Mouse (Mus musculus) mouse embryonic stem cell (cell line): ENCODE measurements around the gene Phf3.
"Not testable (repeated sequence)": the region's sequence is repeated elsewhere in the genome, so short reads cannot be mapped to it uniquely, and the experiment has no call there.

Experiments used
- in situ Hi-C, 2 experiments: fragments of 300-500 bp; cut with MboI; formaldehyde crosslinking; loops; 1 replicate in 1 of 2; 3 replicates in 1 of 2; pipeline ENCODE4 v1.14.3; 2019 to 2020; ENCODE audit warnings: low sequenced_read_pairs in 2 of 2, low pct_unique_long_range_greater_than_20kb in 1 of 2, mixed read lengths in 1 of 2; ENCODE audit not compliant: unreplicated experiment in 1 of 2

Phf3 gene

GRCm38 (mm10) chr1:30873541-30874260 is at the start of gene Phf3:
TSS of gene Phf3 (minus strand) at chr1:30873921.
- in situ Hi-C loops: no loop called here

GRCm38 (mm10) chr1:30922237-30922636 is 48.5 kb upstream of the Phf3 start:
- in situ Hi-C loops: no loop called here

- in situ Hi-C loops: no loop called here
These were observed 47.5 kb upstream of the Phf3 start for GRCm38 (mm10) chr1:30921252-30921651.

GRCm38 (mm10) chr1:30920620-30921177 is 47.0 kb upstream of the Phf3 start:
- in situ Hi-C loops: no loop called here

GRCm38 (mm10) chr1:30910172-30910571 is 36.5 kb upstream of the Phf3 start:
- in situ Hi-C loops: no loop called here

DNA sequence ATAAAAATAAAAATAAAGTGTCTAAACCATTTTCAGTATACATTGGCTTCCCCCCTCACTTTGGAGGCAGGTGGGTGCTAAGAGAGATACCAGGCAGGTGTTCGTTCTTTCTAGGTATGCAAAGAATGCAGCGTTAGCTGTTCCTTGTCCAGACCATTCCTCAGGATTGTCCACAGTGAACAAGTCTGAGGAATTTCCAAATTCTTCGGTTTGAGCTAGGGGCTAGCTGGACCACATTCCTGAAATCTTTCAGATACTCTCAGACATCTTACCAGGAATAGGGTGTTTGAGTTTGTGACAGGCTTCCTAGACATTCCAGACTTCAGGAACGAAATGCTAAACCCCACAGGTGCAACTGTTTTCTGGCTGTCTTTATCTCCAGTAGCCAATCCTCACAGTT is 35.1 kb upstream of the Phf3 start:
- in situ Hi-C loops: no loop called here

DNA sequence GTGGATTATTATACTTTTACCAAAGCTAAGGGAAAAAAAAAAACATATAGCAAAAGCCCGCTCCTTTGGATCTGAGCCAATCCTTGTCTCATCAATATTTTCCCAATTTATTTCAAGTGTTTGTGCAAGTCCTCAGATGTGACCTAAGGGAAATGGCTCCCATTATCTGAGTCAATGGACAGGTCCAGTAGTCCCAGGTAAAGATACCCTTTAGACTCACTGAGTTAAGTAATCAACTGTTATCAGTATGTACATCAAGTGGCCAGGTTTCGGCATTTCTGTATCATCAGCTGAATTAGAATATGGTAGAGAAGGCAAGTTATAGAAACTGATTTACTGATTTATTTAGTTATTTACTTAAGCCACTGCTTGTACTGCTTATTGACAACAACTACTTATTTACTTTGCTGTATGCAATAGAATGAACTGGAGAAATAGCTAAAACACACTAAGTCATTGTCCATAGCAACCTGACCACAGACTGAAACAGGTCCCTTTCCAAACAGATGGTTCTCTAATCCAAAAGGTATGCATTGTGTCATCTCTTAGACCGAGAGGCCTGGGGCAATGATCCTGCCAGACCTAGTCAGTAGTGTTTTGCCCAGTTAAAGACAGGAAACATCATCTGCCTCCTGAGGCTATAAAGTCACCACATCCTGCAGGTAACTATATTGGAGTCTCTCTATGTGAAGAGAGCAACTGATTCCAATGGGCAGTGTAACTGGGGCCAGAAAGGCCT is 29.9 kb upstream of the Phf3 start:
- in situ Hi-C loops: no loop called here

DNA sequence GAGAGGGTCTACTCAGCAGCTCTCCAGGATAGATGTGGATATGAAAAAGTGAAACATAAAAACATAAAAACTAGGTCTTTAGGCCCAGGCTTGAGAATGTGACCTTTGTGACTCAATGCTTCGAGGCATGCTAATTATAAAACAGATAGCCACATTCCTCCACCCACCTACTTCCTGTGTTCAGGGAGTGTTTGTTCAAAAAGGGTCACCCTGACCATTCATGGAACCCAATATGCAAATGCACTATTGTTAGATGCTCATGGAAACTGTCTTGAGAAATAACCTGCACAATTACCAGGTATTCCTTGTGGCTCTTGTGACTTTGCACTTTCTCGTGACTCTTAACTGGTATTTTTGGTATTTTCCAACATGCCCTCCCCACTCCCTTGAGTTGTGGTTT is 25.0 kb upstream of the Phf3 start:
- in situ Hi-C loops: no loop called here

DNA sequence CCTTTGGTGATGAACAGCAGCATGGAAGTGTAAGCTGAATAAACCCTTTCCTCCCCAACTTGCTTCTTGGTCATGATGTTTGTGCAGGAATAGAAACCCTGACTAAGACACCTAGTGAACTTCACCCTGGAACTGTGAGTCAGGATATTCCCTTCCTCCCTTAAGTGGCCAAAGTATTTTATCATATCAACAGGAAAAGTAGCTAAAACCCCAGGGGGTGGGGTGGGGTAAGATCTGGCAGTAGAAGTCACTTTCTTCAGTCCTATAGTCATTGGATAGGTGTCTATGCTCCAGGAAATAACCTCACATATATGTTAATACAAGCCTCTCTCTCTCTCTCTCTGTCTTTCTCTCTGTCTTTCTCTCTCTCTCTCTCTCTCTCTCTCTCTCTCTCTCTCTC is 21.6 kb upstream of the Phf3 start:
- in situ Hi-C loops: not testable (repeated sequence)

DNA sequence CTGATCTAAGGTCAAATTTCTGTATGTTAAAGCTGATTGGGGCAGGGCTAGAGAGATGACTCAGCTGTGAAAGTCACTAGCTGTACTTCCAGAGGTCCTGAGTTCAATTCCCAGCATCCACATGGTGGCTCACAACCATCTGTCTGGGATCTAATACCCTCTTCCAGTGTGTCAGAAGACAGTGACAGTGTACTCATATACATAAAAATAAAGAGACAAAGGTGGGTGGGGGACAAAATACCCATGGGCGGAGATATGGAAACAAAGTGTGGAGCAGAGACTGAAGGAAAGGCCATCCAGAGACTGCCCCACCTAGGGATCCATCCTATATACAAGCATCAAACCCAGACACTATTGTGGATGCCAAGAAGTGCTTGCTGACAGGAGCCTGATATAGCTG is 10.1 kb upstream of the Phf3 start:
- in situ Hi-C loops: not testable (repeated sequence)

GRCm38 (mm10) chr1:30875746-30876145 is 2.0 kb upstream of the Phf3 start:
- in situ Hi-C loops: no loop called here

DNA sequence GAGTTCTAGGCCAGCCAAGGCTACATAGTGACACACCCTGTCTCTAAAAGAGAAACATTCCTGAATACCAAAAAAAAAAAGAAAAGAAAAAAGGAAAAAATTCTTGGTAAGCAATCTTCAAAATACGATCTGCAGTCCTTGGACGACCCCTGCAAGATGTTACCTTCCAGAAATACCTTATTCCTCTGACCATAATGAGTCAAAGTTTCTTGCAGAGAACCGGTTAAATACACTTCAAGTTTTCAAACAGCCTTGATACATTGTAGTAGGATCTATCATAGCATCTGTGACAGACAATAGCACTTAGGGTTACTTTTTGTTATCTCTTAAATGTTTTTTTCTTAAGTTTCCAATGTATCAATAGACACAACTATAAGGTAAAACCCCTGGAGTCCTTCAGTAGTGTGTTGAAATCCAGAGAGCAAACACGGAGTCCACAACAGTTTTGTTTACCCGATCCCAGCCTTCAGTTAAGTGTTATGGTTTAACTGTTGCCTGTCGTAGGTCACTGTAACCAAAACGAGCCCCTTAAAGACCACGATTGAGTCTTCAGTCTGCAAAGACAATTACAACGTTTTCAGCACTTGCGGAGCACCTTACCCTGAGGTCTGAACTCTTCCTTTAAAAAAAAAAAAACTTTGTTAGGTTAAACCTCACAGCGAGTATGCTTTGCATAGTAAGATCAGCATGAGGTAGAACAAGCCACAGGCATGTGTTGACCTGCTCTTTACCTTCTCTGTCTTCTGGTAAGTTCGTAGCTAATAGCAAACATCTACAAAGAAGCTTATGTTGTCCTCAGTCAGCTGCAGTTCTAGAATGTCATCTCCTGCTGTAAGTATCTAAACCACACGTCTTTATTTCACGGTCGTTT is 775 bp upstream of the Phf3 start:
- in situ Hi-C loops: no loop called here

DNA sequence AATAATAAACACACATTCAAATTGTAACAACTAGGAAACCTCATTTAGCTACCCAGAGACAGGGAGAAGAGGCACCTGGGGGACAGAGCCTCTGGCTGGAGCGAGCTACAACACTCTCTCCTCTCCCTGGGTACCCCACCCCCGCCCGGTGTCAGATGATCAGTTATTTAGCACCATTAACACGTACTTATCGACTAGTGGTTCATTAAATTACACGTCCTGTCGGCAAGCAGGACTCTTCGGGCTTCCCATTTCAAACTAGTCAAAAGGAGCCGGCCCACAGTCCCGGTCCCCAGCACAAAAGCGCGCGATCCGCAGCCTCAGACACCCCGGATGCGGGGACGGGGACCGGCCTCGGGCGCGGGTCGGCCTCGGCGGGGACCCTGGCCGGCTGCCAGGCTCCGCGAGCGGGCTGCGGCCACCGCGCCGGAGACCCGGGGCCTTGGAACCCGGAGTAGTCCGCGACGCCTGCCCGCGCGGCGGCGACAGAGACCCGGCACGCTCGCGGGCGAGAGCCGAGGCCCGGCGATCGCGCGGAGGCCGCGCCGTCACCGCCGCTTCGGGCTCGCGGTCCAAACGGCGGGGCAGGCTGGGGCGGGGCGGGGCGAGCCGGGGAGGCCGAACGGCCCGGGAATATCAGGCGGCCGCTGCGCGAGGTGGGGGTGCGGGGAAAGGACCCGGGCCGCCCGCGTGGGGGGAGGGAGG is 733 bp downstream of the Phf3 start:
- in situ Hi-C loops: no loop called here

GRCm38 (mm10) chr1:30867786-30868185 is 5.9 kb downstream of the Phf3 start:
- in situ Hi-C loops: no loop called here

DNA sequence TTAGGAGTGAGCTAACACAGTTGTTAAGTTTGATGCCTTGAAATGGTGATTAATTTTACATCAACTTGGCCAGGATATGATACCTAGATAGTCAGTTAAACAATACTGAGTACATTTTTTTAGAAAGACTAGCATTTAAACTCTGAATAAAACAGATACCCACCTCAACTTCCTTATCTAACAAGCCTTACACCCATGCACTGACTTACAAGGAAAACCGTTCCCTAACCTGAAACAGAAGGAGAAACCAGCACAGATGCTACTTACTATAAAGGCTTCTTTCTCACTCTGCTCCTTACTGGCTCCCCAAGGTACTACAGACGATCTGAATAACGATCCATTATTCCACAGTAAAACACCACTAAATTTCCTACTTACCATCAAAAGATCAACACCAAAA is 21.2 kb downstream of the Phf3 start:
- in situ Hi-C loops: no loop called here

- in situ Hi-C loops: no loop called here
These were observed 21.8 kb downstream of the Phf3 start for GRCm38 (mm10) chr1:30851920-30852319.

DNA sequence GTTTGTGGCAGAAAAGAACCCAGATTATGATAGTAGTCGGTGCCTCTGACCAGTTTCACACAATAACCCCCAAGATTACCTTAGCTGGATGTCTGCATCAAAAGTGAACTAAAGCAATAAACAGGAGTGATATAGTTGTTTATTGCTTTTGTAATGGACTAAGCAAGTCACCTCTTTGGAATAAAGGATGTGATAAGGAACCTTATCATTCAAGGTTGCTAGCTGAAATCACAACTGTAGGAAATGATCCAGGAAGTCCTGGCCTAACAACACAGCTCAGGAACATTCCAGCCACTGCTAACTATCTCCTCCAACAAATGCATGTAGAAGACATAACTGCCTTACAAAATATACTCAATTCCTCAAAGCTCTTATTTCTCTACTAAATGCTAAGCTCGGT is 22.8 kb downstream of the Phf3 start:
- in situ Hi-C loops: no loop called here

GRCm38 (mm10) chr1:30849955-30850354 is 23.8 kb downstream of the Phf3 start:
- in situ Hi-C loops: no loop called here
